Mouse (Mus musculus) testis, postnatal 10 days (tissue): ENCODE results near the gene Metrnl.
"Not testable (repeated sequence)": the region's sequence is repeated elsewhere in the genome, so short reads cannot be mapped to it uniquely, and the experiment has no call there.

Experiments
- DNase-seq: peaks from one replicate; pipeline ENCODE4 v3.0.0; 2021; ENCODE audit warnings: low spot score

Gene Metrnl

GRCm38 (mm10) chr11:121701244-121701643 lies at the start of gene Metrnl:
Gene Metrnl, plus strand, starts transcription at chr11:121701544.
- DNase-seq, result no peak

DNA sequence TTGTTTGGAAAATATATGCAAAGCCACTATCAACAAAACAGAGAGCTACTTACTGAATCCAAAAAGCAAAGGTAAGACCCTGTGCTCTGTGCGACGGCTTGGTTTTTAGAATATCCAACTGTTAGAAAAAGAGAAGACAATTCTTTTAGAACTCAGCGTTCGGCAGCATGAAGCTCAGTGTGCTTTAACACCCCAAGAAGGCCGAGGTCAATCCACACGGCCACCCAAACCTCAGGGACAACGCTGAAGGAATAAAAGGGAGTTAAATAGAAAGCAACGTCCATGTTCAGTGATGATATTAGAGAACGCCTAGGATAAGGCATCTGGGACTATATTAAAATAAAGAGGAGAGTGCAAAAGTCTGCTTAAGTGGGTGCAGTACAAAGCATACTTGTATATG lies 49.8 kb upstream of the Metrnl start:
- DNase-seq, result no peak

GRCm38 (mm10) chr11:121651983-121652382 lies 49.4 kb upstream of the Metrnl start:
- no peak for DNase-seq

GRCm38 (mm10) chr11:121652547-121653305 lies 48.6 kb upstream of the Metrnl start:
- peak; percentile 88 for DNase-seq

GRCm38 (mm10) chr11:121653631-121654030 lies 47.7 kb upstream of the Metrnl start:
- no peak for DNase-seq

- no peak for DNase-seq
Observed at GRCm38 (mm10) chr11:121654406-121654945, 46.9 kb upstream of the Metrnl start.

- DNase-seq, result no peak
Observed at GRCm38 (mm10) chr11:121655166-121655806, 46.1 kb upstream of the Metrnl start.

GRCm38 (mm10) chr11:121655807-121656511 lies 45.4 kb upstream of the Metrnl start:
- DNase-seq, result no peak

DNA sequence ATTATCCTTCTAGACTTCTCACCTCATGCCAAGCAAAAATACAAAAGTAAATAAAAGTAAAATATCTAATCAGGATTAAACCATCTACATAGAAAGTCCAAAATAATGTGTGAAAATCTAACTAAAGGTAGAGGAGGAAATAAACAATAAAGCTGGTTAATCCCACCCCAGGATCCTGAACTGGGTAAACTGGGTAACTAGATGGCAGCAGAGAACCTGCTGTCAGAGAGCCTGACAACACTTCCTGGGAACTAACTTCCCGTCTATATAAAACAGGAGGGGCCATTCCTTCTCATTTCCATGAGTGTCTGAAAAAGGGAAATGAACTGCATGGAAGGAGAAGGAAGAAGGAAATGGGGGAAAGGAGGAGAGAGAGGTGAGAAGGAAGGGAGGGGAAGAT lies 43.2 kb upstream of the Metrnl start:
- no peak for DNase-seq

DNA sequence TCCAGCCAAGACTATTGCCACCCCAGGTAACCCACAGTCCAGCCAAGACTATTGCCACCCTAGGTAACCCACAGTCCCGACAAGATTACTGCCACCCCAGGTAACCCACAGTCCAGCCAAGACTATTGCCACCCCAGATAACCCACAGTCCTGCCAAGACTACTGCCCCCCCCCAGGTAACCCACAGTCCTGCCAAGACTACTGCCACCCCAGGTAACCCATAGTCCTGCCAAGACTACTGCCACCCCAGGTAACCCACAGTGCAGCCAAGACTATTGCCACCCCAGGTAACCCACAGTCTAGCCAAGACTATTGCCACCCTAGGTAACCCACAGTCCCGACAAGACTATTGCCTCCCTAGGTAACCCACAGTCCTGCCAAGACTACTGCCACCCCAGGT lies 40.7 kb upstream of the Metrnl start:
- DNase-seq, result not testable (repeated sequence)

GRCm38 (mm10) chr11:121661116-121661515 lies 40.2 kb upstream of the Metrnl start:
- no peak for DNase-seq

GRCm38 (mm10) chr11:121667541-121667940 lies 33.8 kb upstream of the Metrnl start:
- no peak for DNase-seq

DNA sequence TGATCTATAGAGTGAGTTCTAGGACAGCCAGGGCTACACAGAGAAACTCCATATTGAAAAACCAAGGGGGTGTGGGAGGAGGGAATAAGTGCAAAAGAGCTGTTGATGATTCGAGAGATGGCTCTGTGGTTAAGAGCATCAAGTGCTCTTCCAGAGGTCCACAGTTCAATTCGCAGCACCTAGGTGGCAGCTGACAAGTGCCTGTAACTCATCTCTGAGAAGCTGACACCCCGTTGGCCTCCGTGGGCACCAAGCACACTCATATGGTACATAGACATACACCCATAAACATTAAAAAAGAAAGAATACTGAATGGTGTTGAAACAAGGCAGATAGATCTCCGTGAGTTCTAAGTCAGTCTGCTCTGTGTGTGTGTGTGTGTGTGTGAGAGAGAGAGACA lies 32.6 kb upstream of the Metrnl start:
- DNase-seq, result no peak

DNA sequence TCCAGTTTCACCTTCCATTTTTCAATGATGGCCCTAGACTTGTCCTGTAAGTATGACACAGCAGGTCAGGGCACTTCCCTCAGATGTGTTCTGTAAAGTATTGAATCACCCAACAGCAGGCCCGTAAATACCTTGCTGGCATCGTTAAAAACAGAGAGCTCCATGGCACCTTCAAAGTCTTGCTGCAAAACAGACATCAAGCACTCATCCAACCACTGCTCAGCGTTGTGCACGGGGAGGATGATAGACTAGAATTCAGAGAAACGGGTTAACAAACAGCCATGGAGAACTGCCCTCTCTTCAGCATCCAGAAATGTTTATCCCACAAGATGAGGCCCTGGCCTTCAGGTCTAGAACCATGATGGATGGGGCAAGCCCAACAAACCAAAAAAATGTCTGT lies 30.4 kb upstream of the Metrnl start:
- DNase-seq, result no peak

DNA sequence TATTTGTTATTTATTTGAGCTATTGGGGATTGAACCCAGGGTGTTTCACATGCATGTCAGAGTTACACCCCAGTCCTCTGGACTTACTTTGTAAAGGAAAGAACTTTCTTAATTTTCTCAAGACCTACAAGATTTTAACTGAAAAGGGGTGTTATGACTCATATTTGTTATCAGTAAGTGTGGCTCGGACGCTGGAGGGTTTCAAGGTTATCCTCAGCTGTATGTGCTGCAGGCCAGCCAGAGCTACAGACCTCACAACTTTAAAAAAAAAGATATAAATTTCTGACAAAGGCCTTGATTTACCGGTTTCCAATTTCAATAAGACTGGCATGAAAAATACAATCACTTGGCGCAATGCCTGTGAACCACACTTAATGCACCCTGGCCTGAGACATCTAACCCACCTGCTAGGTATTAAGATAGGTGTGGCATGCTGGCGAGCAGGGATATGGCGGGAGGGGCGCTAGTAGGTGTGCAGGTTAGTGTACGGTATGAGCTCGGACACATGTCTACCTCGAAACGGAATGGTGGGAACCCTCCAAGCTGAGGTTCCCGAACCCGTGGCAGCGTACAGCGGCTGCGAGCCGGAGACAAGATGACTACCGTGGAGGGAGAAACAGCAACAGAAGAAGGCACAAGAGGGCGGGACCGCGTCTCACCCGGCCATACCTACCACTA lies 28.9 kb upstream of the Metrnl start:
- no peak for DNase-seq

DNA sequence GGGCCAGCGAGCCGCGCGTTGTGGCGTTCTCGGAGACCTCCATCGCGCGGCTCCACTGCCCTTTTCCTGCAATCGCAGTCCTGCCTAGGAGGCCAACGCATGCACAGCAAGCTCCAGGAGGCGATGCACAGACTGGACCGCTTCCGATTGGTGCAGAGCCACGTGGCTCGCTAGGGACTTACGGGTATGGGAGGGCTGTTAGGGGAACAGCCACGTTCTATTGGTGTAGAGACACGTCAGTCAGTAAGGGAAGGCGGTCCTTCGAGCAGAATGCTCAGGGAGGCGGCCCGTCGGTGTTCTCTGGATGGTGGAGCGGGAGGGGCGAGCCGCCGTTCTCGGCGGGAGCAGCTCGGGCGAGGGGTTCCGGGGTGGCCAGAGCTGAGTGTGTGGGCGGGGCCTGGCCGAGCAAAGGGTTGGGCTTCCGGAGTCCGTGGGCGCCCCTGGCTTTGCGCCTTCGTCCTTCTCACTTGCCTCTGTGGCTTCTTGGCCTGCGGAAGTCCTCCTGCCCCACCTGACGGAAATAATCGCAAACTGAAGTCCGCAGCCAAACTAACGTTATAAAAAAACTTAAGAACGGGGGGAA lies 28.3 kb upstream of the Metrnl start, which contains the start of gene B3gntl1:
Gene B3gntl1, minus strand, starts transcription at position 164 of the 583 bp plus-strand sequence.
- DNase-seq, result peak; percentile 98

DNA sequence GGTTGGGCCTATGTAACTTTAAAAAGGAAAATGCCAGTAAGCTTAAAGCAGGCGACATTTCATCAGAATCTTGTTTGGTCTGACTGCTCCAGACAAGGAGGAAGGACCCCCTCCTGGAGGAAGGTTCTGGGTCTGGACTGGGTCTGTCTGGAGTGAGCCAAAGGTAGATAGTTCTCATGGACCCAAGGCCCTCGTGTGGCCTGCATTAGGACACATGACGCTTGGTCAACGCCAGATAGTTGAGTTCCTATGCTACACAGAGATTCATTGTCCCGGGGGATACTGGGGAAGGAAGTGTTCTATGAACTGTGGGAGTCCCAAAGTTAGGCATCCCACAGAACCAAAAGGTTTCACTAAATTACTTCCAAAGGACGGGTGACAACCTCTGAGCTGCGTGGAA lies 27.7 kb upstream of the Metrnl start:
- peak; percentile 46 for DNase-seq

GRCm38 (mm10) chr11:121676836-121677235 lies 24.5 kb upstream of the Metrnl start:
- DNase-seq, result no peak

DNA sequence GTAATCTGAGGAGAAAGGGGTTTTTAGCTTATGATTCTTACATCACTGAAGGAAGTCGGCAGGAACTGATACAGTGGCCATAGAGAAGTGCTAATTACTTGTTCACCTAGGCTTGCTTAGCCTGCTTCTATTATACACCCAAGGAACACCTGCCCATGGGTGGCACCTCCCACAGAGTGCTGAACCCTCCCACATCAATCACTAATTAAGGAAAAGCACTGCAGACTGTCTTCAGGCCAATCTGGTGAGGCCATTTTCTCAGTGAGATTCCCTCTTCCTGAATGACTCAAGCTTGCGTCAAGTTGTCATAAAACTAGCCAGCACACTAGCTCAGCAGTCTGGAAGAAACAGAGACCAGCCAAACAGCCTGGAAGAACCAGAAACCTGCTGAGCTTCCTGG lies 21.8 kb upstream of the Metrnl start:
- DNase-seq, result no peak

DNA sequence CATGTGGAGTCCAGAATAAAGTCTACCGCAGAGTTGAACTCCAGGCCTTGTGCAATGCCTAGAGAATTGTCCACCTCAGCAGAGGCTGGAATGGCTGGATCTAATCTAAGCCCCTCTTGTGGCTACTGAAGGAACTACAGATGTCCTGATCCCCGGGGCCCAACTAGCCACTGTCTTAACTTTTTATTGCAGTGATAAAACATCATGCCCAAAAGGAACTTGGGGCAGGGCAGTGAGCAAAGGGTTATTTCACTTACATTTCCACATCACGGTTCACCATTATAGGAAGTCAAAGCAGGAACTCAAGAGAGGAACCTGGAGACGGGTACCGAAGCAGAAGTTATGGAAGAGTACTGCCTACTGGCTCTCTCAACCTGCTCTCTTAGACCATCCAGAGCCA lies 20.6 kb upstream of the Metrnl start:
- no peak for DNase-seq

- no peak for DNase-seq
Observed at GRCm38 (mm10) chr11:121683243-121683642, 18.1 kb upstream of the Metrnl start.
